Mouse (Mus musculus) lung, postnatal 14 days (tissue): ENCODE results near the gene Ccdc3.
"Not testable (repeated sequence)": the region's sequence is repeated elsewhere in the genome, so short reads cannot be mapped to it uniquely, and the experiment has no call there.

Experiments used
- DNase-seq: peaks from one replicate; pipeline ENCODE4 v3.0.0; 2021

Ccdc3 gene

GRCm38 (mm10) chr2:5137500-5138286, at the start of gene Ccdc3:
TSS of gene Ccdc3 (plus strand) at chr2:5137776.
- DNase-seq, result peak; percentile 49

GRCm38 (mm10) chr2:5090385-5090784, 47.2 kb upstream of the Ccdc3 start:
- not testable (repeated sequence) for DNase-seq

DNA sequence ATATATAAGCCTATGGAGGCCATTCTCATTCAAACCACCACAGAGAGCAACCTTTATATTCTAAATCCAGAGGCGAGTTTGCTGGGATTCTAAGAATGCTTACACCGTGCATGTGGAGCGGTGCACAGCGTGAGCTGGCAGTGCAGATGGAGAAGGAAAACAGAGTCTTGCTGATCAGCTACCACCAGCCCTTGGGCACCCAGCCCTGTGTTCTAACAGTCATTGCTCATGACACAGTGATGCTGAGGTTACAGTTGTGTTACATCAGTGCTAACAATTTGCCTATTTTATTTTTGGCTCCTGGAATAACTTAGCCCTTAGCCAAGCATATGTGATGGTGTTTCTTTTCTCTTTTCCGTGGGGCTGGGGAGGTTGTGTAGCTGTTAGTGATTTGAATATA, 42.7 kb upstream of the Ccdc3 start:
- DNase-seq, result no peak

DNA sequence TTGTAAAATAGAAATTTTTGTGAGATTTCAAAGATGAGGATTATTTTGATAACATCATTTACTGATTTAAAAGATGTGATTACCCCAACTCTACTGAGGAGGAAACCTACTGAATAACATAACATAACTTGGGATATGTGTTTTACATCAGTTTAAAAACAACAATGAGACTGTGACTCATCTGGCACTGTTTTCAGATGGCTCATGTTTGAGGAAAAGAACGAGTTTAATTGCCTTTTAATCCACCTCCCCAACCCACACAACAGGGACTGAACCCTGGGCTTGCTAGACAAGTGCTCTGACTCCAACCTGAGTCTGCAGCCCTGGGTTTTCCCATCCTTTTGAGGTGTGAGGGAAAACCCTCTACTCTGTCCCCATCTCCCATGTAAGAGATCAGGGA, 42.3 kb upstream of the Ccdc3 start:
- DNase-seq, result no peak

DNA sequence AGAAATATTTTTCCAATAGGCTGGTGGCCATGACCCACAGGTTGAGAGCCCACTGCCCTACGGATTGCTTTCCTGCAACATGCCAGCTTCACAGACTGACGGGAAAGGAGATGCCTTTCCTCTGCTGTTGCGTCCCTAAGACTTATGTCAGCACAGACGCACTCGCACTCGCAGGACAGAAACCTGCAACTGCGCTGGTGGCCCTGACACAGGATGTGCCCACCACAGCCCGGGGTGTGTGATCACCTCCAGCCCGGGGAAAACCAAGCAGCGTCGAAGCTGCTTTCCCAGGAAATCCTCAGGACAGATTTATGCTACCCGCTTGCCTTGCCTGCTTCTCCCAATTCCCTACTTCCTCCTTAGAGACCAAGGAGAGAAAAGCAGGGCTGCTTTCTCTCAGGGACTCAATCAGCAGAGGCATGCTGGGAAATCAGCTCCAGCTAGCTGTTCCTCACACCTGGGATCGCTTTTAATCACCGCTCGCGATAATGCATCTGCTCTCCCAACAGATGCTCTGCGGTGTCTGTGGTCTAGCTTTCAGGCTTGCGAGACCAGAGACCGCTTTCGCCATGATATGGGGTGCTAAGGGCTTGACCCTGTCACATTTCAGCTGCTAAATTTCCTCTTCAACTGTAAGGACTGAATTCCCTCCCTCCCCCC, 39.7 kb upstream of the Ccdc3 start:
- DNase-seq, result no peak

DNA sequence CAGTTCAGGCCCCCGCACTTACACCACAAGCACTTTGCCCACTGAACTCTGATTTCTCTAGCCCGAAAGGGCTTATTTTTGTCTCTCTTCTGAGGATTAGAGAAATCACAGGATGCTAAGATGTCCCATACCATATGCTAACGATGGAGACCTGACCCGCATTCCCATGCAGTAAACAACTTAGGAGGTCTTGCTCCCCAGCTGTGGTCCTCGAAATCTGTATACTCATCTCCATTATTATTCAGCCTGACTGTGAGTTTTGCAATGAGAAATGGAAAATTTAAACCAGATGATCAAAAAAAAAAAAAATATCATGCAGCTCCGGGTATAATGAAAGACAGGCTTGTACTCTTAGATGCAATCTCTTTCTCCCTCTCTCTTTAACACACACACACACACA, 38.4 kb upstream of the Ccdc3 start:
- DNase-seq, result no peak

DNA sequence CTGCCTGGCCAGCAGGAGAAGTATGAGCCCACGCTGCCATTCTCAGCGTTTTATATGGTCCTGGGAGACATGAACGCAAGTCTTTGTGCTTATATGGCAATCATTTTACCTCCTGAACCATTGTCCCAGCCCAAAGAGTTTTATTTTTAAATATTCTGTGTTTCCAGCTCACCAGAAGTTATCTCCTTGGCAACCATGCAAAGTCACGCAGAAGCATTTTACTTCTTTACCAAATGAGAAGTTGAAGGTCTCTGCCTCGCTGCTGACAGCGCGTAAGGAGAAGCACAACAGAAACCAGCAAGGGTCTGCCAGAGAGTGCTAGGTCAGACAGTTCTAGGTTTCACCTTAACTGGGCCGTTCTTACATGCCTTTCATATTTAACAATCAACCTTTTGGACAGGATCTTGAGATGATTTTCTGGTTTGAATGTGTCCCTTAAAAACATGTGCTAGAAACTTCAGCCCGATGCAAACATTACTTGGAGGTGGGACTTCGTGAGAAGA, 35.8 kb upstream of the Ccdc3 start:
- no peak for DNase-seq

DNA sequence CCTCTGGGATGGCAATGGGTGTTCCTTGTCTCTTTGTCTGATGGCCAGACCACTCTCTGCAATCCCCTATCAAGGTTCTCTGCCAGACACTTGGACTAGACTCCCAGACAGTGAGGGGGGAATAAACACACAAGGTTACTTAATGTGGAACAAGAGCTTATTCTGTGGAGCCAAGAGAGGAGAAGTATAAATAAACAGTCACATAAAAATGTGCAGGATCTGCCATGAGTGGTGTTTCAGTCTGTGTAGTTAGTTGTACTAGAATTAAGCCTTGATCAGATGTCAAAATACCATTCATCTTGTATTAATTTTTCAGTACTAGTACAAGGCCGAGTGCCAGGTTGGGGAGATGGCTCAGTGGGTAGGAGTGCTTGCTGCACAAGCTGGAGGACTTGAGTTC, 34.7 kb upstream of the Ccdc3 start:
- peak; percentile 13 for DNase-seq

- DNase-seq, result no peak
These were observed 24.7 kb upstream of the Ccdc3 start for GRCm38 (mm10) chr2:5112785-5113291.

DNA sequence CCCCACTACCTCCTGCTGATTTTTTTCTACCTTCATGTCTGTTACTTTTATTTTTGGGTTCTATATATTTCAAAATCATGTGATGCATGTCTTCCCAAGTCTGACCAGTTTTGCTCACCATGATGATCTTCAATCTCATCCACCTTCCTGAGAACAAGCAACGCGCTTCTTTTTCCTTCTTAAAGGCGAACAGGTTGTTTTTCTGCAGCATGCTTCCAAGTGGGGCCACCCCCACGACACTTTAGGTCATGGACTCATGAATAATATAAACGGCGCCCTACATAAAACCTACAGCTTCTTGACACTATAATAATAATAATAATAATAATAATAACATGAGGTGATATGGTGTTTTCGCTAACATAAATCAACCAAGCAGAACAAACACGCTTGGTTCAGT, 23.2 kb upstream of the Ccdc3 start:
- DNase-seq, result no peak

DNA sequence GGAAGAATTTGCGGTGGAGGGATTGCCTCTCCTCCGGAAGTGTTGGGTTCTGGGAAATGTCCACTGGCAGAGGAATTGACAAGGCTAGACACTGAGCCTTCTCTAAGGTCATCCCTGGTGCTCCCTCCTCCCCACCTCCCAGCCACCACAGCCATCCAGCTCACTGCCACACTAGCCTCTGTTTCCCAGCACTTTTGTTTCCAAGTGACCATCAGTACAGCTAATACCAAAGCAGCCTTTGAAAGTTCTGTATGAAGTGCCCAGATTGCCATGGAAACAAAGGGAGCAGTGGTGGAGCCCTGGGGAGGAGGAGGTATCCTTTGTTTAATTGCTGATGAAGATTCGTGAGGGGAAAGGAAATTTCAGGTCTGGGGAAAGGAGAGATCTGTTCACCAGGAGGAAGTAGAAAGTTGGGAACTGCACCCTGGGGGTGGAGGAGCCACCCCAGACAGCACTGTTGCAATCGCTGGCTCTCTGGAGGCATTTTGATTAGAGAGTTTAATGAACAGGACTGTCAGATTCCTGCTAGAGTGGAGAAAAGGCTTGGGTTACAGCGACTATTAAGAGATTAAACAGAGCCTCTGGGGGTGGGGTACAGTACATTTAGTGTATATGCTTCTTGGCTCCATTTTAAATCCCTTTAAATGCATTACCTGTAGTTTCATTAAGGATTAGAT, 20.6 kb upstream of the Ccdc3 start:
- no peak for DNase-seq

GRCm38 (mm10) chr2:5125506-5125905, 12.1 kb upstream of the Ccdc3 start:
- no peak for DNase-seq

GRCm38 (mm10) chr2:5127369-5127768, 10.2 kb upstream of the Ccdc3 start:
- no peak for DNase-seq

DNA sequence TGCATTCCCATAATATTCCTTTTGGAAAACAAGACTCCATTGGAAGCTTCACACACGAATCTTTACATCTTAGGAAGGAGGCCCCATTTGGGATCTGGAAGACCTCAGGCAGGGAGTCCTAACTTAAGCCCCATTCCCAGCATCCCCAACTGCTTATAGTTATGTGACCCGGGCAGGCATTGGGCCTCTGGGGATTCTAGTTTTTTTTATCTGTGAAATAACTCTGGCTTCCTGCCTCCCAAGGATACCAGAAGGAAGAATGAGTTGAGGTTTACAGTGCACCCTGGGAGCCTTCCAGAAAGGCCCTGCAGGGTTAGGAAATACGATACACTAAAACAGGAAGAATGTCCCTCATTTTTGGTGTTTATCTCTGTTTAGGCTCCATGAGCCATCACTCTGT, 8.5 kb upstream of the Ccdc3 start:
- no peak for DNase-seq

- DNase-seq, result no peak
These were observed 5.5 kb upstream of the Ccdc3 start for GRCm38 (mm10) chr2:5132046-5132445.

DNA sequence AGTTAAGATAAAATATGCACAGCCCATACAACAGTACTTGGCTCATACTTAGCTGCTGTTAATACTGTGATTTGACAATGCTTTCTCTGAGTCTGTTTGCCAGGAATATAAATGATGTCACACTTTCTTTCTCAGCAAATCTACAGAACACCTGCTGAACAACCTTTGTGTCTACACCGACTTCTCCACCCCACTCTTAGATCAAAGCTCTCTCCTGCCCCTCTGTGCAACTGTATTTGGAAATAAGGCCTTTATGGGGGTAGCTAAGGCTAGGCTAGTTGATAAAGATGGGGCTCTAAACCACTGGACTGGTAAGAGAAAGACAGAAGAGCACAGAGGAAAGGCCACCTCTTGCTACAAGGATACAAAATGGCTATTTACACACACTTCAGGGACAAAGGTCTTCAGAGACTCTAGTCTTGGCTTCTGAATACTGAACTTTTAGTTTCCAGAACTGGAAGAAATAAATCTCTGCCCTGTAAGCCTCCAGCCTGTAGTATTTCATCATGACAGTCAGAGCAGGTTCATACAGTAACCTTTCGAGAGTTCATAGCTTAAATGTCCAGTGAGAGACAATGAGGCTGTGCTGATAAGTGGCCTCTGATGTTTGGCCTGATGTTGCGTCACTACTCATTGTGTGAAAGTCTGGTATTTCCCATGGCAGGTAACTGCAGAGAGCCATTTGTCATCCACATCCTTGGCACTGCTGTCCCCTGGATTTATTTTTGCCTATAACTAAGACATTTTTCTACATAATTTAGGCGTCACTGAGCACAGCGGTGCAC, 2.4 kb upstream of the Ccdc3 start:
- DNase-seq, result no peak

DNA sequence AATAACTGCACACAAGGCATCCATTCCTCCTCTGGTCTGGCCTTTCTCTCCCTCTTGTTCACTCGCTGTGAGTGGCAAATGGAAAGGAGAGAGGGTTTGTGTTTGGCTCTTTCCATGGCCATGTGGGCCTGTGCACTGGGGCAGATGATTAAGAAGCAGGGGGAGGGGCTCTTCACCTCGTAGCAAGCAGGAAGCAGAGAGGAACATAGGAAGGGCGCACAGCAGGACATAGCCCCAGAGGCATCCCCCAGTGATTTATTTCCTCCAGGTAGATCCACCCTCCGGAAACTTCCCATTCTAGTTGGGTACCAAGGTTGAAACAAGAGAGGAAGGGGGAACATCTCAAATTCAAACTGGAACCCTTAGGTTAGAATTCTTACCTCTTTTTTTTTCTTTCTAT, 2.4 kb downstream of the Ccdc3 start:
- DNase-seq, result no peak

GRCm38 (mm10) chr2:5144446-5144845, 6.9 kb downstream of the Ccdc3 start:
- no peak for DNase-seq

GRCm38 (mm10) chr2:5147907-5148306, 10.3 kb downstream of the Ccdc3 start:
- DNase-seq, result peak; percentile 39

GRCm38 (mm10) chr2:5154711-5155110, 17.1 kb downstream of the Ccdc3 start:
- no peak for DNase-seq

GRCm38 (mm10) chr2:5160236-5160848, 22.8 kb downstream of the Ccdc3 start:
- no peak for DNase-seq

- no peak for DNase-seq
These were observed 23.6 kb downstream of the Ccdc3 start for GRCm38 (mm10) chr2:5161002-5161745.
